Mouse (Mus musculus): ENCODE data around the gene Dhx16. TPM values are rescaled to one million over a fixed set of nuclear protein-coding genes. Genes with fewer than 3 reads are reported as not detected.
"Not testable (repeated sequence)": the region's sequence is repeated elsewhere in the genome, so short reads cannot be mapped to it uniquely, and the experiment has no call there.

Dhx16 gene
- polyA plus RNA-seq, 1 experiment from 2014 or later = 45.1 TPM

DNA sequence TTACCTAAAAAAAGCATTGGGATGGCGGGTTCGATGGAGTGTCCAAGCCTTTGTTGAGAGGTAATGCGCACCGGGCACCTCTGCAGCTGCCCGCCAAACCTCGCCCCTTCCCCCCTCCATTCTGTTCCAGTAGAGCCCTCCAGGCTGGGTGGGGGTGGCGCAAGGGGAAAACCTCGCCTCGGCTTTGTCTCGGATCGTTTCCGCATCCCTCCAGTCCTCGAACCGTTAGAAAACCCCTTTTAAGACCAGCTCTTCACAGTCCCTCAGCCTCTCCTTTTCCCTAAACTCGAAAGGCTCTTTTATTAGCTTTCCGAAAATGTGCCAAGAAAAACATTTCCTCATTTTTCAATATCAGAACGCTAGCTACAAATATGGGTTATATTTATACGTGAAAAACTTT lies 42.1 kb upstream of the Dhx16 start:
- Histone ChIP-seq H3K27ac (ENCODE audit: low read length) (peak overlapping the region; percentile 99), H3K27me3 (ENCODE audit: insufficient read depth, low read length) (no peaks in the 10 kb centered on the region), H3K9me3 (ENCODE audit: low read length) (no peaks in the 10 kb centered on the region), H3K4me2 (replicated peaks; ENCODE audit: low read depth, low read length) (peak overlapping the region; percentile 74), H3K36me3 (ENCODE audit: insufficient read depth, low read length) (peaks cover 39% of the 10 kb centered on the region), H3K4me3 (ENCODE audit: low read length) (peak overlapping the region; percentile 97), H3K9ac (replicated peaks; ENCODE audit: low read length) (peak overlapping the region; percentile 99), H3K4me1 (ENCODE audit: insufficient read depth, low read length) (peaks cover 42% of the 10 kb centered on the region)
- ATAC-seq (ENCODE audit: low FRiP score, low TSS enrichment) = no peak
- WGBS = under 1% methylated on average over 18 of the region's 18 CpGs

GRCm38 (mm10) chr17:35838122-35838544 lies 41.5 kb upstream of the Dhx16 start, which contains the start of gene Tubb5:
Tubb5 (minus strand) TSS chr17:35838306.
- Histone ChIP-seq H3K36me3 (ENCODE audit: insufficient read depth, low read length) (peaks cover 35% of the 10 kb centered on the region), H3K9ac (replicated peaks; ENCODE audit: low read length) (peak within 1 kb of the TSS; percentile 99), H3K4me1 (ENCODE audit: insufficient read depth, low read length) (peaks cover 46% of the 10 kb centered on the region), H3K27me3 (ENCODE audit: insufficient read depth, low read length) (no peaks in the 10 kb centered on the region), H3K27ac (ENCODE audit: low read length) (peak within 1 kb of the TSS; percentile 99), H3K4me2 (replicated peaks; ENCODE audit: low read depth, low read length) (peak within 1 kb of the TSS; percentile 74), H3K9me3 (ENCODE audit: low read length) (no peaks in the 10 kb centered on the region), H3K4me3 (ENCODE audit: low read length) (peak within 1 kb of the TSS; percentile 97)
- ATAC-seq (ENCODE audit: low FRiP score, low TSS enrichment) = peak; percentile 85
- under 1% methylated on average over 29 of the region's 29 CpGs for WGBS

GRCm38 (mm10) chr17:35838570-35838969 lies 41.0 kb upstream of the Dhx16 start:
- Histone ChIP-seq H3K4me1 (ENCODE audit: insufficient read depth, low read length) (peaks cover 46% of the 10 kb centered on the region), H3K27me3 (ENCODE audit: insufficient read depth, low read length) (no peaks in the 10 kb centered on the region), H3K36me3 (ENCODE audit: insufficient read depth, low read length) (peaks cover 30% of the 10 kb centered on the region), H3K4me2 (replicated peaks; ENCODE audit: low read depth, low read length) (peak overlapping the region; percentile 66), H3K9ac (replicated peaks; ENCODE audit: low read length) (peak overlapping the region; percentile 99), H3K27ac (ENCODE audit: low read length) (peak overlapping the region; percentile 96), H3K9me3 (ENCODE audit: low read length) (no peaks in the 10 kb centered on the region), H3K4me3 (ENCODE audit: low read length) (peak overlapping the region; percentile 97)
- ATAC-seq (ENCODE audit: low FRiP score, low TSS enrichment) = no peak
- under 1% methylated on average over 5 of the region's 5 CpGs for WGBS

DNA sequence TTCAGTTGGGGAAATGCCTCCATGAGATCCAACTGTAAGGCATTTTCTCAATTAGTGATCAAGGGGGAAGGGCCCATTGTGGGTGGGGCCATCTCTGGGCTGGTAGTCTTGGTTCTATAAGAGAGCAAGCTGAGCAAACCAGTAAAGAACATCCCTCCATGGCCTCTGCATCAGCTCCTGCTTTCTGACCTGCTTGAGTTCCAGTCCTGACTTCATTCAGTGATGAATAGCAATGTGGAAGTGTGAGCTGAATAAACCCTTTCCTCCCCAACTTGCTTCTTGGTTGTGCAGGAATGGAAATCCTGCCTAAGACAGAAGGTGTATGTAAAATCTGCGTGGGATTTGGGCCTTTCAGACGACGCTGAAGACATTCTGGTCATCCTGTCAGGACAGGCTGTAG lies 40.6 kb upstream of the Dhx16 start:
- WGBS = 42% methylated on average over 3 of the region's 3 CpGs
- H3K9me3 ChIP-seq (ENCODE audit: low read length); H3K27me3 ChIP-seq (ENCODE audit: insufficient read depth, low read length); ATAC-seq (ENCODE audit: low FRiP score, low TSS enrichment): not testable (repeated sequence)
- H3K4me1 ChIP-seq (ENCODE audit: insufficient read depth, low read length) = peaks cover 41% of the 10 kb centered on the region
- H3K4me2 ChIP-seq (replicated peaks; ENCODE audit: low read depth, low read length) = peak overlapping the region; percentile 66
- H3K4me3 ChIP-seq (ENCODE audit: low read length) = peak overlapping the region; percentile 97
- H3K9ac ChIP-seq (replicated peaks; ENCODE audit: low read length) = peak overlapping the region; percentile 99
- peak overlapping the region; percentile 96 for H3K27ac ChIP-seq (ENCODE audit: low read length)
- H3K36me3 ChIP-seq (ENCODE audit: insufficient read depth, low read length) = peaks cover 26% of the 10 kb centered on the region

GRCm38 (mm10) chr17:35840561-35840960 lies 39.1 kb upstream of the Dhx16 start:
- Histone ChIP-seq H3K27me3 (ENCODE audit: insufficient read depth, low read length) (no peaks in the 10 kb centered on the region), H3K4me3 (ENCODE audit: low read length) (peak overlapping the region; percentile 76), H3K27ac (ENCODE audit: low read length) (peak overlapping the region; percentile 79), H3K4me2 (replicated peaks; ENCODE audit: low read depth, low read length) (peak overlapping the region; percentile 47), H3K9me3 (ENCODE audit: low read length) (no peaks in the 10 kb centered on the region), H3K36me3 (ENCODE audit: insufficient read depth, low read length) (peaks cover 19% of the 10 kb centered on the region), H3K4me1 (ENCODE audit: insufficient read depth, low read length) (peaks cover 26% of the 10 kb centered on the region), H3K9ac (replicated peaks; ENCODE audit: low read length) (peak overlapping the region; percentile 64)
- 55% methylated on average over 14 of the region's 14 CpGs for WGBS
- ATAC-seq (ENCODE audit: low FRiP score, low TSS enrichment) = no peak

GRCm38 (mm10) chr17:35841076-35841950 lies 38.3 kb upstream of the Dhx16 start, which contains the start of gene Mdc1:
Mdc1 (plus strand) TSS chr17:35841515.
- H3K4me2 ChIP-seq (replicated peaks; ENCODE audit: low read depth, low read length) = peak within 1 kb of the TSS; percentile 77
- peak; percentile 92 for ATAC-seq (ENCODE audit: low FRiP score, low TSS enrichment)
- peak within 1 kb of the TSS; percentile 91 for H3K27ac ChIP-seq (ENCODE audit: low read length)
- H3K9ac ChIP-seq (replicated peaks; ENCODE audit: low read length) = peak within 1 kb of the TSS; percentile 84
- no peaks in the 10 kb centered on the region for H3K27me3 ChIP-seq (ENCODE audit: insufficient read depth, low read length)
- H3K9me3 ChIP-seq (ENCODE audit: low read length) = no peaks in the 10 kb centered on the region
- WGBS = under 1% methylated on average over 59 of the region's 59 CpGs
- peaks cover 19% of the 10 kb centered on the region for H3K4me1 ChIP-seq (ENCODE audit: insufficient read depth, low read length)
- H3K36me3 ChIP-seq (ENCODE audit: insufficient read depth, low read length) = peaks cover 19% of the 10 kb centered on the region
- H3K4me3 ChIP-seq (ENCODE audit: low read length) = peak within 1 kb of the TSS; percentile 76

DNA sequence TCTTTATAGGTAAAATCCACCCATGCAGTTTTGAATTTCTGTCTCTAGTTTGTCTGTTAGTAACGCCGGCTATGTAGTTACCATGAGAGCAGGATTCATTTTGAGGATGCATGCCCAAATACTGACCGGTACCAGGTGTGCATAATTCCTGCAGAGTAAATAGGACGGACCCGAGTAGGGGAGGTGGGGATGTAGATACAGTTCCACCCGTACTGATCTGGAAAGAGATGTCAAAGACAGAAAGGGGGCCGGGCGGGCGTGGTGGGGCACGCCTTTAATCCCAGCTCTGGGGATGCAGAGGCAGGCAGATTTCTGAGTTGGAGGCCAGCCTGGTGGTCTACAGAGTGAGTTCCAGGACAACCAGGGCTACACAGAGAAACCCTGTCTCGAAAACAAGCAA lies 37.6 kb upstream of the Dhx16 start:
- ATAC-seq (ENCODE audit: low FRiP score, low TSS enrichment) = no peak
- Histone ChIP-seq H3K27ac (ENCODE audit: low read length) (peak overlapping the region; percentile 91), H3K9ac (replicated peaks; ENCODE audit: low read length) (peak overlapping the region; percentile 84), H3K4me1 (ENCODE audit: insufficient read depth, low read length) (peaks cover 19% of the 10 kb centered on the region), H3K27me3 (ENCODE audit: insufficient read depth, low read length) (no peaks in the 10 kb centered on the region), H3K4me2 (replicated peaks; ENCODE audit: low read depth, low read length) (peak overlapping the region; percentile 77), H3K4me3 (ENCODE audit: low read length) (peak overlapping the region; percentile 76), H3K36me3 (ENCODE audit: insufficient read depth, low read length) (peaks cover 18% of the 10 kb centered on the region), H3K9me3 (ENCODE audit: low read length) (no peaks in the 10 kb centered on the region)
- WGBS = 15% methylated on average over 11 of the region's 11 CpGs

DNA sequence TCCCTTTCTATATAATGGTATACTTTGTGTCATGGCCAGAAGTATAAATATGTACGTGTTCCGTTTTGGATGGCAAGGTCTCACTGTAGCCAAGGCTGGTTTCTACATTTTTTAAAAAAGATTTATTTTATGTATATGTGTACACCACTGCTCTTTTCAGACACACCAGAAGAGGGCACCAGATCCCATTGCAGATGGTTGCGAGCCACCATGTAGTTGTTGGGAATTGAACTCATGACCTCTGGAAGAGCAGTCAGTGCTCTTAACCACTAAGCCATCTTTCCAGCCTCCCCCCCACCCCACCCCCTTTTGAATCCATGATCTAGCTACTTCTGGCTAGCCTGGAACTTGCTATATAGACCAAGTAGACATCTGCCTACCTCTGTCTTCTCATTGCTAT lies 36.1 kb upstream of the Dhx16 start:
- Histone ChIP-seq H3K27ac (ENCODE audit: low read length) (no peak overlapping the region), H3K4me1 (ENCODE audit: insufficient read depth, low read length) (peaks cover 19% of the 10 kb centered on the region), H3K9me3 (ENCODE audit: low read length) (no peaks in the 10 kb centered on the region), H3K27me3 (ENCODE audit: insufficient read depth, low read length) (no peaks in the 10 kb centered on the region), H3K36me3 (ENCODE audit: insufficient read depth, low read length) (peaks cover 33% of the 10 kb centered on the region), H3K9ac (replicated peaks; ENCODE audit: low read length) (no peak overlapping the region), H3K4me3 (ENCODE audit: low read length) (no peak overlapping the region), H3K4me2 (replicated peaks; ENCODE audit: low read depth, low read length) (no peak overlapping the region)
- WGBS = 90% methylated on average over 3 of the region's 3 CpGs
- ATAC-seq (ENCODE audit: low FRiP score, low TSS enrichment) = no peak

DNA sequence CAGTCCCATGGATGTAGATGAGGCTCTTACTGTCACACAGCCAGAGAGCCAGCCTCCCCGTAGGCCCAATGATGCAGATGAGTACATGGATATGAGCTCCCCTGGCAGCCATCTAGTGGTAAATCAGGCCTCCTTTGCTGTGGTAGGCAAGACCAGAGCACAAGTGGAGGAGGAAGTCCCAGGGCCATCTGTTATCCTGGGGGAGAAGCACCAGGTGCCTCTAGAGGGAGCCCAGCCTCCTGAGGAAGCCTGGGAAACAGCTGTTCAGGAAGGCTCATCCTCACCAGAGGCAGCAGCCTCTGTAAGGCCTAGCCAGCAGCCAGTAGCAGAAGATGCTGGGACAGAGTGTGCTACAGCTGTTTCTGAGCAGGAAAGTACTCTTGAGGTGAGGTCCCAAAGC lies 31.5 kb upstream of the Dhx16 start:
- Histone ChIP-seq H3K27ac (ENCODE audit: low read length) (no peak overlapping the region), H3K4me1 (ENCODE audit: insufficient read depth, low read length) (no peaks in the 10 kb centered on the region), H3K36me3 (ENCODE audit: insufficient read depth, low read length) (peaks cover 72% of the 10 kb centered on the region), H3K27me3 (ENCODE audit: insufficient read depth, low read length) (no peaks in the 10 kb centered on the region), H3K4me2 (replicated peaks; ENCODE audit: low read depth, low read length) (no peak overlapping the region), H3K9me3 (ENCODE audit: low read length) (no peaks in the 10 kb centered on the region), H3K4me3 (ENCODE audit: low read length) (no peak overlapping the region), H3K9ac (replicated peaks; ENCODE audit: low read length) (peak overlapping the region; percentile 26; the same call in 1 of the 2 replicates)
- WGBS = 35% methylated on average over 1 of the region's 1 CpGs
- ATAC-seq (ENCODE audit: low FRiP score, low TSS enrichment) = peak; percentile 51; the same call in 1 of the 2 replicates

- H3K9ac ChIP-seq (replicated peaks; ENCODE audit: low read length) = no peak overlapping the region
- H3K27me3 ChIP-seq (ENCODE audit: insufficient read depth, low read length) = no peaks in the 10 kb centered on the region
- no peak for ATAC-seq (ENCODE audit: low FRiP score, low TSS enrichment)
- H3K4me3 ChIP-seq (ENCODE audit: low read length) = no peak overlapping the region
- no peaks in the 10 kb centered on the region for H3K4me1 ChIP-seq (ENCODE audit: insufficient read depth, low read length)
- H3K27ac ChIP-seq (ENCODE audit: low read length) = no peak overlapping the region
- H3K4me2 ChIP-seq (replicated peaks; ENCODE audit: low read depth, low read length) = no peak overlapping the region
- H3K9me3 ChIP-seq (ENCODE audit: low read length) = no peaks in the 10 kb centered on the region
- peaks cover 75% of the 10 kb centered on the region for H3K36me3 ChIP-seq (ENCODE audit: insufficient read depth, low read length)
- WGBS = 98% methylated on average over 3 of the region's 3 CpGs
Measured at GRCm38 (mm10) chr17:35850974-35851373, 28.6 kb upstream of the Dhx16 start.
